8 mouse cellular contexts compared by ENCODE assay signal in the genomic region with DNA sequence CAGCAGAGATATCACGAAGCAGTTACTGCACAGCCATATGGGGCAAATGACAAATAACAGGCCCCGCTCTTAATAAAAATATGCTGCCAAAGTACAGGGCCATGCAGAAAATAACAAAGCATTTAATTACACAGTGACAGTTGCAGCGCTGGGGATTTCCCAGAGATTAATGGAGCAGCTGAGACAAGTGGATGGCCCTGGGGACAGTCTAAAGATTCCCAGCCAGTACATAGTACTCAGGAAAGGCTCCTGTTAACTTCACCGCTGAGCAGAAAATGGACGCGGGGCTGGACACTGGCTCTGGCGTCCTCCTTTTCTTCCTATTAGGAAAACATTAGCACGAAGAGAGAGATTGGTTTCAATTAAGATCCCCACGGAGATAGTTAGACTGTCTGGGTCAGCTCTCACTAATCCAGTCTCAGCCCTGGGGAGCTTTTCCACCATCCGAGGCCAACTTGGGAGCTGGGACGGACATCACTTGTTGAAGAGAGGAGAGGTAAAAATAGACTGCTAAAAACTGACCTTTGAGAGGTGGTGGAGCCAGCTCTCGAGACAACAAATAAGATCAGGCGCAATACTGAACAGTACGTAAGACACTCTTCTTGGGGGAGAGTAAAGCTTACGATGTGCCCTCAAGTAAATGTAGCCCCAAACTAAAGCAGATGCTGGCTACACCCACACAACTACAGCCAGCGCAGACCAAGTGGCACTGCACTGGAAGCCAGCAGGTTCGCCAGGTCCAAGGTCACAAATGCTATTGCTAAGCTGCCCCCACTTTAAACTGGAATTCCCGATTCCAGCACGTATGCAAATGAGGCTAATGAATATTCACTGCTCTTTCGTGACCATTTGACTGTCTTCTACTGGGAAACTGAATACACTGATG. TPM values are rescaled to one million over a fixed set of nuclear protein-coding genes. Genes with fewer than 3 reads are reported as not detected.
DNase-seq lines count a peak whose midpoint lies in the region; ATAC-seq and TF ChIP-seq lines count a peak whose summit lies in the region.

No protein-coding gene starts in this region.

- no peaks in the 10 kb centered on the region for H3K36me3 ChIP-seq in heart, embryonic 15.5 days
- no peaks in the 10 kb centered on the region for H3K36me3 ChIP-seq in stomach, embryonic 15.5 days
- no peaks in the 10 kb centered on the region for H3K36me3 ChIP-seq in thymus, adult 2 months (ENCODE audit: control insufficient read depth, insufficient read depth, low read length)

- intact Hi-C loops in left cerebral cortex, postnatal 10 days (cut with DNase I): no loop called here

- H3K9ac ChIP-seq in heart, embryonic 15.5 days: no peak overlapping the region
- no peak overlapping the region for H3K9ac ChIP-seq in stomach, embryonic 15.5 days

- peak; percentile 75; the same call in 1 of the 2 replicates for ATAC-seq in heart, embryonic 15.5 days (replicated peaks; ENCODE audit: insufficient number of reproducible peaks, insufficient read depth, low FRiP score, low read depth)
- ATAC-seq in stomach, embryonic 15.5 days (ENCODE audit: insufficient read depth, low FRiP score, low read depth): peak; percentile 74

- H3K27ac ChIP-seq in heart, embryonic 15.5 days: peak overlapping the region; percentile 84
- peak overlapping the region; percentile 64 for H3K27ac ChIP-seq in stomach, embryonic 15.5 days
- H3K27ac ChIP-seq in thymus, adult 2 months (ENCODE audit: control insufficient read depth, insufficient read depth, low read length): no peak overlapping the region

- TF ChIP-seq CTCF in thymus, adult 2 months (IDR thresholded peaks at IDR 0.05; ENCODE audit: borderline replicate concordance, control insufficient read depth, extremely low read depth, insufficient read depth, low read length, poor library complexity): no peak

- H3K4me2 ChIP-seq in heart, embryonic 15.5 days: peak overlapping the region; percentile 49
- 0 out of 2 replicates have a peak overlapping the region, but pooled peaks have one; percentile 11 for H3K4me2 ChIP-seq in stomach, embryonic 15.5 days

- 32% methylated on average over 20 of the region's 20 CpGs for WGBS in heart, embryonic 15.5 days
- 44% methylated on average over 20 of the region's 20 CpGs for WGBS in stomach, embryonic 15.5 days
- 92% methylated on average over 20 of the region's 20 CpGs for WGBS in thymus, adult 2 months

- H3K4me1 ChIP-seq in heart, embryonic 15.5 days (replicated peaks): peaks cover 18% of the 10 kb centered on the region
- H3K4me1 ChIP-seq in stomach, embryonic 15.5 days: peaks cover 19% of the 10 kb centered on the region; the same call in 1 of the 2 replicates
- no peaks in the 10 kb centered on the region for H3K4me1 ChIP-seq in thymus, adult 2 months (replicated peaks; ENCODE audit: control insufficient read depth, insufficient read depth, low read length)

- H3K27me3 ChIP-seq in heart, embryonic 15.5 days: no peaks in the 10 kb centered on the region
- no peaks in the 10 kb centered on the region for H3K27me3 ChIP-seq in stomach, embryonic 15.5 days (replicated peaks)
- H3K27me3 ChIP-seq in thymus, adult 2 months (ENCODE audit: control insufficient read depth, insufficient read depth, low read length): no peaks in the 10 kb centered on the region

- DNase-seq in embryo, embryonic 10.5 days (ENCODE audit: low spot score): peak; percentile 49
- no peak for DNase-seq in embryo, embryonic 10 days (ENCODE audit: low spot score)
- DNase-seq in adipocyte (ENCODE audit: low spot score): peak; percentile 37
- peak; percentile 21 to 37 for DNase-seq in layer of hippocampus, adult 8-10 months (ENCODE audit: low spot score in 2 of 2)
- no peak for DNase-seq in left cerebral cortex, postnatal 10 days (ENCODE audit: extremely low spot score in 1 of 2, low spot score in 2 of 2)
- DNase-seq in thymus, adult 2 months: no peak

- no peaks in the 10 kb centered on the region for H3K9me3 ChIP-seq in heart, embryonic 15.5 days (replicated peaks)
- H3K9me3 ChIP-seq in stomach, embryonic 15.5 days: no peaks in the 10 kb centered on the region

- H3K4me3 ChIP-seq in heart, embryonic 15.5 days: peak overlapping the region; percentile 8; the same call in 1 of the 2 replicates
- no peak overlapping the region for H3K4me3 ChIP-seq in stomach, embryonic 15.5 days (replicated peaks)
- no peak overlapping the region for H3K4me3 ChIP-seq in thymus, adult 2 months (ENCODE audit: control insufficient read depth, insufficient read depth, low read length)

- TF ChIP-seq POLR2A in thymus, adult 2 months (IDR thresholded peaks at IDR 0.05; ENCODE audit: control insufficient read depth, extremely low read depth, insufficient read depth, low read length, poor library complexity): no peak

RNA-seq across cellular contexts. Expression of a gene that starts 34.5 kb away (rescaled TPM):
- 5.5 and 6.2 TPM in 2 replicates for polyA plus RNA-seq in heart, embryonic 15.5 days (2015; fragmentation: Nextera tagmentation; extraction: Ambion mirVana)
- total RNA-seq in layer of hippocampus, adult 8-10 months (2022): 10 to 100 TPM; 25.9 to 42.3 (median 30.9) TPM
- polyA plus RNA-seq in stomach, embryonic 15.5 days (2015; fragmentation: Nextera tagmentation; extraction: Ambion mirVana): 25.3 and 26.3 TPM in 2 replicates
- 1 to 10 TPM; 6.6 to 7.8 TPM for total RNA-seq in left cerebral cortex, postnatal 10 days (2021)
- polyA plus RNA-seq in thymus, adult 2 months (2012; rRNA removed): 0.41 and 0.49 TPM in 2 replicates

Comparison
In these comparisons a context has a peak if more than half of its experiments do, and no peak if none do; other contexts are left out.
1. DNase-seq: peak in embryo, embryonic 10.5 days (single experiment), adipocyte (single experiment) and layer of hippocampus, adult 8-10 months (2 of 2); none in embryo, embryonic 10 days (single experiment), left cerebral cortex, postnatal 10 days (0 of 2) and thymus, adult 2 months (single experiment).